Mouse (Mus musculus) spleen, postnatal 36 days (tissue): ENCODE data around the gene Ubash3a.
"Not testable (repeated sequence)": the region's sequence is repeated elsewhere in the genome, so short reads cannot be mapped to it uniquely, and the experiment has no call there.

Source experiments
- DNase-seq, 2 experiments: peaks; one replicate each; pipeline ENCODE4 v3.0.0; 2022; ENCODE audit warnings: low spot score in 2 of 2, mixed read lengths in 1 of 2

Gene Ubash3a

DNA sequence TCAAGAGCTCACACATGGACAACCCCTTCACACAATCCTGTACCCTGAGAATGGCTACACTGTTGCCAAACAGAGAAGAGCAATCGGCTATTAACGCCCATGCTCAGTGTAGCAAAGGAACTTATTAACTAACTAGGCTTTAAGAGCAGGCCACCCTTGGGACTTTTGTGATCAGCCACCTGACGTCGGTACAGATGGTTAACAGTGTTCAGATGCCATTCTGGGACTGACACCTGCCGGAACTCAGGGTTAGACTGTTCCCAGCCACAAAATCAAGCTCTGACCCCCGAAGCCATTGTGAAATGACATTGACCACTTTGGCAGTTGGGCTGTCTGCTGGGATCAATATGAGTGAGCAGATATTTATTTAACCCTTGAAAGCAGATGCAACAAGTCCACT, 53.7 kb downstream of the Ubash3a start:
- peak; percentile 69 for DNase-seq

DNA sequence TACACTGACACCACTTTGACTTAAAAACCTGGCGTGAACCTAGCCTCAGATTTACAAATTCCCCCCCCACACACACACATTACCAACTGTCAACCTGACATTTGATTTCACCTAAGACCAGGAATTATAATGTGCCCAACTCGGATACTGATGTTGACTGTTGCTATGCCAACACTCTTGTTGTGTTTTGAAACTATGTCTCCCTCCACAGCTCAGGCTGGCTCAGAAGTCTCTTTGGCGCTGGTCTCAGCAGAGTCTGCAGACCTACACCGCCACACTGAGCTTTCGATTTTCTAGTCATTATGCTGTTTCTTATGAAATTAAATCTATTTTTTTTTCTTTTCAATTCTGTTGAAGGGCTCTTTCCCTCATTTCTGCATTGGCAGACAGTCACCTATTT, 55.0 kb downstream of the Ubash3a start:
- DNase-seq: no peak

DNA sequence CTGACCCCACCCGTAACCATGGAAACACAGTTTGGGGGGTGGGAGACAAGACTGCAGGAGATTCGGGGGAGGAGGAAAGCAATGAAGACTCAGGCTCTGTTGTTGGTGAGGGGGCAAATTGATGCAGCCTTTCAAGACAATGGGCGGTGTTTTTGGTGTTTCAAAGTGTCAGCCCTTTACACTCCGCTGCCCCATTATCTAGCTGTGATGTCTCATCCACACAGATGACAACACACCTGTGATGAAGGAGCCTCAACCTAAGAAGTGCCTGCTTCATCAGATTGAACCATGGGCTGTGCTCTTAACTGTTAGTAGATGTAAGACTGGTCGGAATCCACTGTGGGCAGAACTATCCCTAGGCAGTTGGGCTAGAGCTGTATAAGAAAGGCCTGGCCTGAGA, 56.1 kb downstream of the Ubash3a start:
- DNase-seq: peak; percentile 51

DNA sequence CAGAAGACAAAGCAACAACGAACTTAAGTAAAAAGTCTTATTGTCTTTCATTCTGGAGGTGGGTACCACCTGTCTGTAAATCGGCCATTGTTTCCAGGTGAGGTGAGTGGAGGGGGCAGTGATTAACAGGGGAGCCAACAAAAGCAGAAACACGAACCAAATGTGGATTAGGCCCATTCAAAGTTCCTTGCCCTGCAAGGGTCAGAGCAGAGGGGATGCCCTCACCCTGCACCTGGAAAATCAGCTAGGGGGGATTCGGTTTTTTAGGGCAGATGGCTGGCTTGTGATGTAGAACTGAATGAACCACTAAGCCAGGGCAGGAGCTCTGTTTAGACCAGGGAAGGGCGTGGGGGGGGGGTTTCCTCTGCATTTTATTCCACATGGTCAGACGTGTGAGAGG, 56.7 kb downstream of the Ubash3a start:
- no peak for DNase-seq

DNA sequence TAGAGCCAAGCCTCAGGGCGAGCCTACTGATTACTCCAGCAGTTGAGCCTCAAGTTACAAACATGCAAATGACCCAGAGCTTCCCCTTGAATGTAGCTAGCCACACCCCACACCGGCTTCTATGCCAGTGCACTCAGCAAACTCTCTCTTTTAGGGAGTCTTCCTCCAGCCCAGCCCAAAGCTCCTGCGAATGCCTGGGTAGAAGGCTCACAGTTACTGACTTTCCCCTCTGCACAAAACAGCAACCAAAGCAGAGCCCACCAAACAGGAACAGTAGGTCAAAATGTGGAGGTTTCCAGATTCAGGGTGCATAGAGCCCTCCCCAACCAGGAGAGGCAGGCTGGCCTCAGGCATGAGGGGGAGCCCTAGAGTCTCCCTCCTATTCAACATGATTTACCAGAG, 57.5 kb downstream of the Ubash3a start:
- DNase-seq: peak; percentile 85 to 88

DNA sequence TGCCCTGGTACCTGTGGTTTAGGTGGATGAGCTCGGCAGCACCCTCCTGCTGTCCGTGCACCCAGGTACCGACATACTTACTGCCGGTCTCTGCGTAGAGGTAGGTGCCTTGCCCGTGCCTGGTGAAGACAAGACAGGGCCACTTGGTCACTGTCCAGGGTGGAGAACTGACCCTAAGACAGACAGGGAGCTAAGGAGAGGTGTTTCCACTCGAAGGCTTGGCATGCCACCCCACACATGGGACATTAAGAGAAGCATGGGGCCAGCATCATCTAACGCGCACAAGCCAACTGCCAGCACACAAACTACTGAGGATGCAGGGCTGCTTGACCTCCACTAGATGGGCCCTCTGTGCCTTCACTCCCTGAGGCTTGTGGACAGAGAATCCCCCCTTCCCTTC, 58.2 kb downstream of the Ubash3a start:
- no peak for DNase-seq

DNA sequence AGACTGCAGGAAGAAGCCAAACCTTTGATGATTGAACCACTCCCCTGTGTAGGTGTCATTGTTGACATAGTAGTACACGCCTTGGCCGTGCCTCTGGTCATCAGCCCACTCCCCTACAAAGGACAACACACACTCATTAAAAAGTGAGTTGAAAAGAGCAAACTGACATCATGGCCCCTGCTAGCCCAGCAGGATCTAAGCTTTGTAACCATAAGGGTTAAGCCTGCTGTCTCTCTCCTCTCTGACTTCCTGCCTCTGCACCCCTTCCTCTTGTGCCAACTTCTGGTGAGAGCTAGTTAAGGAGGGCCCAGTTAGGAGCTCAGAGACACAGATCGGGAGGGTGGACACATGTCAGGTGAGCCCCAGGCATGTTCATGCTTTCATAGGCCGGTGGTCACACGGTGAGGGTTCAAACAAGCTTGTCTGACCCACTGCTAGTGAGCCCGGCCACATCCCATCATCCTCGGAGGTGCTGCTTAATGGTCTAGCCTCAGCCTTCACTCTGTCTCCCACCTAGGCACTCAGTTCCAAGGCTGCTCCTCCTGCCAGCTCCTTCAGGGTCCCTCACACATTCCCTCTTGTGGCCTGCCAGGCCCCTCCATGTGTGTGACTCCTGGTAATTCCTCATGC, 58.8 kb downstream of the Ubash3a start:
- peak; percentile 49 to 61 for DNase-seq

DNA sequence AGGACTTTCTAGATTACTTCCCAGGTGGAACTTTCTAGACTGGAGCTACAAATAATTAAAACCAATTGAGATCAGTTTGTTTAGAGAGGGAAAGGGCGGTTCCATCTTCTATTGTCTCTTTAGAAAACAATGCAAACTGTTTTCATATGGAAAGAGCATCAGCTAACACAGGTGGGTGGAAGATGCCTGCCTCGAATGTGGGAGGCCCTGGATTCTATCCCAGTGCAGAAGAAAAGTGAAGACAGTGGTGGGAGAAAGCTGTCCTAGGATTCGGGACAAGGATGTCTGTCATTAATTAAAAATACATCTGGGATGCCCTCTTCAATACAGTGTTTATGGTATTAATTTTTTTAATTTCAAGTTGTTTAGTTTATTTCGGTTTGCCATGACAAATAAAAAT, 59.5 kb downstream of the Ubash3a start:
- DNase-seq: no peak

DNA sequence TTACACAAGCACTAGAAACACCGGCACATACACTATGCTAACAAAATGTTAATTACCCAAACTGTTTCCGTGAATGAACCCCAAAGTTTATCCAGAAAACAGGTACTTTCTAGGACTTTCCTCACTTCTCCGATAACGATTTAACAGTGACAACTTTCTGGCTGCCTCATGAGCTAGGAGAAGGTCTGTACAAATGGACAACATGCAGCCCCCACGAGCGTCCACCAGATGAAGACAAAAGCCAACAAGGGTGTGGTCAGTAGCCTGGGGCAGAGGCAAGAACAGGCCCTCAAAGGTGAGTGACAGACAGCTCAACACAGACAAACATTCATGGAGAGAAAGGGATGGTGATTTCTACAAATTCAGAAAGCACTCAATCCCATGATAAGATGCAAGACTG, 59.9 kb downstream of the Ubash3a start:
- no peak for DNase-seq

DNA sequence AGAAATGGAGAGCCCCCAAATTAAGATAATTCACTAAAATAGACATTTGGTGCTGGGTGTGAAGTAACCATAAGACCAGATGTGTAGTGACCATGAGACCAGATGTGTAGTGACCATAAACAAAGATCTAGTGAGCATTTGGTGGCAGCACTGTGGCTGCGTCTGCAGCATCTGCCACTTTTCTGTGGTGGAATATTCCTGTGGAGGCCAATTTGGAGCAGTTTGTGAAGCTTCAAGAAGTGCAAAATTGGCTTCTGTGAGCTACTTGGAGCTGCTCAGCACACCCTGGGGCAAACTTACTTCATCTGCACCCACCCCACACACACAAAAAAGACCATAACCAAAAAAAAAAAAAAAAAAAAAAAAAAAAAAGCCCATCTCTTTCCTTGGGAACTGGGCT, 60.3 kb downstream of the Ubash3a start:
- no peak for DNase-seq

DNA sequence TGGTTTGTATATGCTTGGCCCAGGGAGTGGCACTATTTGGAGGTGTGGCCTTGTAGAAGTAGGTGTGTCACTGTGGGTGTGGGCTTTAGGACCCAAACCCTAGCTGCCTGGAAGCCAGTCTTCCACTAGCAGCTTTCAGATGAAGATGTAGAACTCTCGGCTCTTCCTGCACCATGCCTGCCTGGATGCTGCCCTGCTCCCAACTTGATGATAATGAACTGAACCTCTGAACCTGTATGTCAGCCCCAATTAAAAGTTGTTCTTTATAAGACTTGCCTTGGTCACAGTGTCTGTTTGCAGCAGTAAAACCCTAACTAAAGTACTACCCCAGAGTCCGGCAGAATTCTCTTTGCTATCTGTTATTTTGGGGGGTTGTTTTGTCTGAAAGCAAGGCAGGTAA, 62.1 kb downstream of the Ubash3a start:
- DNase-seq: no peak

DNA sequence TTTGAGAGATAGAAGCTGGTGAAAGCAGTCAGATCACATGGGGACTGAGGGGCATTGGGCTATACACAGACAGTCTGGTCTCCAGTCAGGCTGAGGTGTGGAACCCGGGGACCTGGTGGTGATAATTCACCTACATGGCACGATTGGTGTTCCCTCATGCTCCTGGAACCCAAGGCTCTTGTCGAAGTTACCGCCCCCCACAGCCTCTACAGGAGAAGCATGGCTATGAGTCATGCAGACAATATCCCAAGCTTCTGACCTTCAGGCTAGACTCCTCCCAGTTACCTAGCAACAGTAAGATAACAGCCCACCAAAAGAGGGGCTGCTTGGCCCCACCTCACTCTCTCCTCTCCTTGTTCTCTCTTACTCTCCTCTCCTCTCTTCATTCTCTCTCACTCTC, 62.6 kb downstream of the Ubash3a start:
- DNase-seq: no peak

DNA sequence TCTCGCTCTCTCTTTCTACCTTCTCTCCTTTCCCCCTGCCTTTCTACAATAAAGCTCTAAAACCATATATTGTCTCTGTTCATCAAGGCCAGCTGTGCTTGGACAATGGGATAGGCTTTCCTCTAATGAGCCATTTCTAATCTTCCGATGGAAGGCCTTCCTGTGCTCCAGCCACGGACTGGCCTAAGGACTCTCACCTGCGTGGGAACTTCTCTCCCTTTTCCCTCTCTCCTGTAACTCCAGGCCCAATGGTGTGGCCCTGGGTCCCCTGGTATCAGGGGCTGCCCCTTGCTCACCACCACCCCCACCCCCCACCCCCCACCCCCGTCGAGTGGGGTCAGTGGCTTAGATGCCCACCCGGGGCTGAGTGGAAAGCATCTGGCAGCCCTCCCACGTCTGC, 63.1 kb downstream of the Ubash3a start:
- not testable (repeated sequence) for DNase-seq

DNA sequence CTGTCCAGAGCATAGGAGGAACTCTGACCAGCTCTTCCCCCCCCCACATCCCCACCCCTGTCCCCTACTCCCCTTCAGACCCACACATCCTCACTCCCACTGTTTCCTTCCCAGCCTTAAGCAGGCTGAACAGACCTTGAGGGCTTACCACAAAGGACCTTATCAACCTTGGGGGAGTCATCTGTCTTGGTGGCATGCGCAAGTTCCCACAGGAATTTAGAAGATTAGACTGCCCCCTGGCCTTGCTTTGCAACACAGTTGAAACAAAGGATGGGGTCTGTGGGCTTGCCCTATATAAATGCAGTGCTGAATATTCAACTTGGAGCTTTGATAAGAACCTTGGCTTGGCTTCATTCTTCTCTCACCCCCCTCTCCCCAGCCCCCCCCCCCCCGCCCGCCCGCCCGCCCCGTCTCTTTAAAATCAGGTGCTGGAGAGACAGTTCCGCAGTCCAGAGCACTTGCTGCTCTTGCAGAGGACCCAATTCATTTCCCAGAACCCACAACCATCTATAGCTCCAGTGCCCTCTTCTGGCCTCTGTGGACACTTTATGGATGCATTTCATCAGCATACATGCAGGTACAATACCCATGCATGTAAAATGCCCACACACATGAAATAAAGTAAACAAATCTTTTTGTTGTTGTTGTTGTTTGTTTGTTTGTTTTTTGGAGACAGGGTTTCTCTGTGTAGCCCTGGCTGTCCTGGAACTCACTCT, 63.6 kb downstream of the Ubash3a start:
- no peak for DNase-seq

DNA sequence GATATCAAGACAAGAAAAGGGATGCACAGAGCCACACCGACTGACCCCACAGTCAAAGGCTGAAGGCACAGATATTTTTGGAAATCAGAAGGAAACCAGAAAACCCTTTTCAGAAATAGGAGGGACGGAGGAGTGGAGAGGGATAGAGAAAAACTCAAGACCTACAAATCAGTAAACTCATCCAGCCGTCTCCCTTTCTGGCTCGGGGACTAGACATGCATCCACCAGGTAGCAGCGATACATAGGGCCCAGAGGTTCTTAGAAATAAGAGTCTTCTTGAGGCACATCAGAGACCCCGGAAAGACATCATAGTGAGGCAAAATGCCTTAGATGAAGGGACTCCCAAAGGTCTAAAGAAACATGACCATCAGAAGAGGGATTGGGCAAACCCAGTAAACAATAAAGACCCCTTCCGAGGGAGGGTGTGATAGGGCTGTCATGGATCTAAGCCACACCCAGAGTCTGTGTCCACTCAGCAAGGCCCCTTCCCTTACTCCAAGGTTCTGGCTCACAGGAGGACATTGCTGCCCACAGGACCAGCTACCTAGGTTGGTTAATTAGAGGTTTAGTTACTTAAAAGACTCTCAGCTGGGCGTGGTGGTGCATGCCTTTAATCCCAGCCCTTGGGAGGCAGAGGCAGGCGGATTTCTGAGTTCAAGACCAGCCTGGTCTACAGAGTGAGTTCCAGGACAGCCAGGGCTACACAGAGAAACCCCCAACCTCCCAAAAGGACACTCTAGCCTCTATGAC, 64.9 kb downstream of the Ubash3a start:
- no peak for DNase-seq

DNA sequence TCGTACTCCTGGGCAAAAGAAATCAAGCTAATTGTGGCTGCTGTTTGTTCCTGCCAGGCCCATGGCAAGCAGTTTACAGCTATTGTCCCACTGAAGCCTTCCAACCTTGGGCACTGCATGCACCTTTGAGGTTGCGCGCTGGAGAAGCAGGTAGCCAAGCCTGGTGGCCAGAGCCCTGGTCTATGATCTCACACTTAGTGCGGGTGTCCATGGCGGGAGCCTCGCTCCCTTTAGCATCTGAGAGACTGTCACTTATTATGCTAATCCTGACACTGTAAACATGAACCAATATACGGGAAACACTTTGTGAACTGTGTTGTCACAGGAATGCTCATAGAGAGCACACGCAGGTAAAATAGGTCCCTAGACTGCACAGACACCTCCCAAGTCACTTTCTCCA, 66.0 kb downstream of the Ubash3a start:
- DNase-seq: no peak

DNA sequence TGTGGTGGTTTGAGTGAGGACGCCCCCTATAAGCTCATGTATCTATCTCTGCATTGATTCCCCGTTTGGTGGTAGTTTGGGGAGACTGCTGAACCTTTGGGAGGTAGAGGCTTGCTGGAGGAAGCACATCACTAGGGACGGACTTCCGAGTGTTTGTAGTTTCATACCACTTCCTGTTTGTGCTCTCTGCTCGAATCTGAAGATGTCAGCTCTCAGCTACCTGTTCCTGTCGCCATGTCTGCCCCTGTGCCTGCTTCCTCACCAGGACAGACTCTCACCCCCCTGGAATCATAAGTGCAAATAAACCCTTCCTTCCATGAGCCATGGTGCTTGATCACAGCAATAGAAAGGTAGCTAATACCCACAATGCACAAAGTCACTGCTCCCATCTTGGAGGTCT, 67.5 kb downstream of the Ubash3a start:
- DNase-seq: no peak

DNA sequence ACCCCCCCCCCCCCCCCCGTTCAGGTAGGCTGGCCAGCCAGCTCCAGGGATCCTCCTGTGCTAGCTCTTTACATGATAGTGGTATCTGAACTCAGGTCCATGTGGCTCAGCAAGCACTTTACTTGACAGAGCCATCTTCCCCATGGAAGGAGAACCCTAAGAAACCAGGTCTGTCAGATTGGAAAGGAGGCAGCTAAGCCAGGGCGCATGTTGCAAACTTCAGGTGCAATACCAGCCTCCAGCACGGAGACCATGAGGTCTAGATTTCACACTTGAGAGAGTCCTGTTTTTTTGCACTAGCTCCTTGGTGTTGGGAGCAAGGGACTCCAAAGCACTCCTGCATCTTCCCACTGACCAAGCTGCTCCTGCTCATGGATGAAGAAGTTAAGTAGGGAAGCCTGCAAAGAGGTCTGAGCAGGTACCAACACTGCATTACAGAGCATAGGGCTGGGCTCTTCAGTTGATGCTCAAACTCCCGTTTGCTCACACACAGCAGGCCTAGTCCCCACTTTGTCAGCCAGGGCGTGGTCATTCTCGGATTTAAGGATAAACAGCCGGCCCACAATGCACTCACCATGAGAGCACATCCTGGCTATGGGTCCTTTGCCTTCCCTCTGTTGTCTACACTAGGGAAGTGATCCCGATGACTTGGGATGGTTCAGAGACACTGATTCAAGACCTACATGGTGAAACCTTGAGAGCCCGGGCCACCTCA, 68.7 kb downstream of the Ubash3a start:
- DNase-seq: no peak

DNA sequence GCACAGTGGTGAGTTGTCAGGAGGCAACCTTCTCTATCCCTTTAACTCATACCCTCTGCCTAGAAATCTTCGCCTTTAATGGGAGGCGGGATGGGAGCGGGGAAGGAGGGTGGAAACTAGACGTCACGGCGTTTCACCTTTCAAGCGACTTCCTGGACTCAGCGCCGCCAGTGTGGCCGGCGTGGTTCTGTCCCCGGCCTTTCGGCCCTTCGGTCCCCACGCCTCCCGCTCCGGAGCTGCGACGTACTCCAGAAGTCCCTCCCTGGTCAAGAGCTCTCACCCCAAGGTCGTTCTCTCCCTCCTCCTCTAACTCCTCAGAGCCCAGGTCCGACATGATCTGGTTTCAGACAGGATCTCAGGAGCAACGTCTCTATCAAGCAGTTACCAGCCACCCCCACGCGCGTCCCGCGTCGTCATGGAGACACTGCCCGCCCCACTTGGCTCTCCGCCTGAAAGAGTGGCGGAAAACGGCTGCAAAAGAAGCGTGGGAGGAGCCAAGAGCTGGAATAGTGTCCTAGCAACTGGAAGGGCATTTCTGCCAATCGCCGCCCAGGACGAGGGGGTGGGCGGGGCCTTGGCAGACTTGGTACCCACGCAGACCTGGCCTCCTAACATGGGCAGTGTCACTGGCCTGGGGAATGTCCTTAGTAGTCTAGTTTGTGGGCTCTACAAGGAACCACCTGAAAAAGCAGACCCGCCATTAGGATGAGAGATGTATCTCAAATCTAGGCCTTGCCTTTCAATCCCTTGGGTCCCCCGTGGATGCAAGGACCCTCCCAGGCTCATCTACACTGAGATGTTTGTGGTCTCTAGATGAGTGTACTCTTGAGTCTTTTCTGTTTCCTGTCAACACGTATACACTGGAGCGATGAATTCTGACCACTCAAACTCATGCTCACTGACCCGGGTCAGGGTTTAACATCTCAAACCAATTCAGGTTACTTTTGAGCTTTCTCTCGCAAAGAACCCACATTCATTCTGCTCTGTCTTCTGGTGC, 69.5 kb downstream of the Ubash3a start, which contains the start of gene Rsph1:
Gene Rsph1 (minus strand): TSS at position 462 of the 997 bp plus-strand sequence.
- peak; percentile 88 to 92 for DNase-seq

DNA sequence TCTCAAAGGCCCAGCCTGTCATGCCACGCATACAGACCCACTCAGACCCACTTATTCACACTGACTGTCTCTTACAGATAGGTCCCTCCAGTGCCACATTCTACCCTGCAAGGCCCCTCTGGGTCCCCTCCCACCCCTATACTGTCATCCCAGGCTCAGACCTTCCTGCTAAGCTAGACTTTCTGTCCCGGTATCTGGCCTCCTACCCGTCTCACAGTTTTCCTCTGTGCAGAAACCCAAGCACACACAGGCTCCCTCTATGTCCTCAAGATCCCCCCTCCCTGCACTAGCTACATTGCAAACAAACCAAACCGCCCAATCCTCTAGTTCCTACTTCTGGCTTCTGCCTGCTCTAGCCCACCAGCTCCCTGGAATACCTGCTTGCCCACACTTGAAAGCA, 70.3 kb downstream of the Ubash3a start:
- DNase-seq: no peak

DNA sequence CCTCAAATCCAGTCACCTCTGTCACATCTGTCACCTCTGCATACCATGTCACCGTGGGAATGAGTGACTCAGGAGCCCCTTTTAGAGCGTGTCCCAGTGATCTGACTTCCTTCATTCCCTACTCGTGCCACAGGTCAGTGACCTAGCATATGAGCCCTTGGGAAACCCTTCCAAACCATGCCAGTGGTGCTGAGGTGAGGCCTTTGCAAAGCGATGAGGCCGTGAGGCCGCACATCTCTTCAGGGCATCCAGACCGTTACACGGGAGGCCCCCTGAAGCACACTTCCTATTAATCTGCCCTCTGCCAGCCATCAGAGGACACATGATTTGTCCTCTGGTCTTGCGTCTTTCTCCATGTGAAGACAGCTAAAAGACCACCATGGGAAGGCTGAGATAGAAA, 71.9 kb downstream of the Ubash3a start:
- no peak for DNase-seq
